Mouse (Mus musculus) monocyte, adult 5-6 weeks (primary cell): ENCODE measurements around the gene Hirip3. TPM values are rescaled to one million over a fixed set of nuclear protein-coding genes. Genes with fewer than 3 reads are reported as not detected.

Experiments
- ATAC-seq: fragments of 153-309, 156-312 bp; replicated peaks from 2 replicates; pipeline ENCODE4 v1.8.0; 2017; ENCODE audit warnings: mild to moderate bottlenecking; ENCODE audit not compliant: low TSS enrichment, insufficient number of reproducible peaks, severe bottlenecking, poor library complexity, low FRiP score
- total RNA-seq: library from RNA; stranded (forward); fragments of 200-1000, 200-491, 200-594 nt; gene quantifications from 3 replicates; pipeline ENCODE4 v1.2.3, GENCODE M21; 2017

Gene Hirip3
- total RNA-seq: 11.0 to 39.0 TPM (median 11.8 TPM) in 3 replicates

GRCm38 (mm10) chr7:126861429-126862130, at the start of gene Hirip3:
TSS of gene Hirip3 (plus strand) at chr7:126861972.
- ATAC-seq: peak; percentile 88

- ATAC-seq: no peak
Observed at GRCm38 (mm10) chr7:126815726-126816222, 46.0 kb upstream of the Hirip3 start.

DNA sequence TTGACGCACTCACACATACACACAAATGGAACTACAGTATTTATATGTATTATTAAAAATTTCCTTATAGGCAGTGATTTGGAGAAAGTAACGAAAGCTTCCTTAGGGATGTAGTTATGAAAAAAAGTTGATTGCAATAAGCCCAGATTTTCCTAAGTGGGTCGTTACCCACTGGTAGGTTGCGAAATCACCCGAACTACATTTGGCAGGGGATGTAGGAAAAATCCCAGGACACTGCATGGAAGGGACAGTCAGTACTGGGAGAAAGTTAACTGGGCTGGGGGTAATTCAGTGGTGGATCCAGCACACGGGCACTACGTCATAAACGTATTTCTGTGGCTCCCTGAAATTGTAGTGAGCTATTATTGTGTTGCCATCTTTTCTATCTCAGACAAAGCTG, 45.3 kb upstream of the Hirip3 start:
- ATAC-seq: no peak

GRCm38 (mm10) chr7:126817595-126817994, 44.2 kb upstream of the Hirip3 start:
- ATAC-seq: no peak

DNA sequence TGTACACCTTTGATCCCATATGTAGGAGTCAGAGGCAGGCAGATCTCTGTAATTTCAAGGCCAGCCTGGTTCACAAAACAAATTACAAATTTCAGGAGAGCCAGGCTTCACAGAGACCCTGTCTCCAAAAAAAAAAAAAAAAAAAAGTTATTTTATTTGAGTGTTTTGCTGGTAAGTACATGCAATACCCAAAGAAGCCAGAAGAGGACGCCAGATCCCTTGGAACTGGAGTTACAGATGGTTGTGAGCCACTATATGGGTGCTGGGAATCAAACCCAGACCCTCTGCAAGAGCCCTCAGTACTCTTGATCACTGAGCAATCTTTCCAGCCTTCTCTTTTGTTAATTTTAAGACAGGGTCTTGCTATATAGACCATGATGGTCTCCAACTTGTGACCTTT, 43.0 kb upstream of the Hirip3 start:
- no peak for ATAC-seq

DNA sequence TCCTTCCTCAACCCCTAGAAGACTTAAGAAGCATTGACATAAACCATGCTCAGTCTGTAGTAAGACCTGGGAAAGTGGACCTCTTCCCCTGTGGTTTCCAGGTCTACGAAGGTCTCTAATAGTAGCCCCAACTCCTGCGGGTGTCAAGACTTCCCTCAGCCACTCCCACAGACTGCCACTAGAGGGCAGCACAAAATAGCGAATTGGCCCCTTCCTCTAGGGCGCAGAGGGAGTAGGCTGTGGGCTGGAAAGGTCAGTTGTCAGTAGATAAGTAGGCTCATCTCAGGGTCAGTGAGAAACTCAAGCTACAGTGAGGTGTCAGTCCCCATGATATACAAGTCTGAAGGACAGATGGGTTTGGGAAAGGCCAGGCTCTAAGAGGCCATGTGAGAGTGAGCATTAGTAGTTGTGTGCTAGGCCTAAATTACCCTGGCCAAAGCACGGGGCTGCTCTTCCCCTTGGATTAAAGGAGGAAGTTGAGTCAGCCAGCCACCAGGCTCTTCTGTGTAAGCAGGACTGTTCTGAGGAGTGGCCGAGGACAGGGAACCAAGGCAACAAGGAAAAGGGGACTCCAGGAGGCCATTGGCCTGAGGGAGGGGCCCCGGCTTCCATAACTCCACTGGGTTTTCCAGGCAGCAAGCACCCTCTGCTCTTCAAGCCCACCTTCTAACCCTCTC, 39.8 kb upstream of the Hirip3 start:
- ATAC-seq: peak; percentile 89

DNA sequence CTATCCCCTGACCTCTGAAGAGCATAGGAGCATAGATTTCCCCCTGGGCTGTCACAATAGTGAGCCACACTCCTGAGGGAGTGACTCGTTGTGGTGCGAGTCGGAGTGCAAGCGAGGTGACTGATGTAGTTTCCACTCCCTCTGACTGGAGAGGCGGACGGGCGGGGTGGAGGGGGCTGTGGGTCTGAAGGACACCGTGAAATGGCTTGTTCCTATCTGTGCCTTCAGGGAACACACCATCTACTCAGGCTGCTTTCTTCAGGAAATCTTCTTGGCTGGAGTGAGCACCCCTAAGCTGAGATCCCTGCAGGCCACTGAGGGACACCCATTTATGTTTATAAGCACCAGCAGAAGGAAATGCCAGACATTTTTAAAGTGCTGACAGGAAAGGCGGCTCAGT, 39.0 kb upstream of the Hirip3 start:
- ATAC-seq: no peak

DNA sequence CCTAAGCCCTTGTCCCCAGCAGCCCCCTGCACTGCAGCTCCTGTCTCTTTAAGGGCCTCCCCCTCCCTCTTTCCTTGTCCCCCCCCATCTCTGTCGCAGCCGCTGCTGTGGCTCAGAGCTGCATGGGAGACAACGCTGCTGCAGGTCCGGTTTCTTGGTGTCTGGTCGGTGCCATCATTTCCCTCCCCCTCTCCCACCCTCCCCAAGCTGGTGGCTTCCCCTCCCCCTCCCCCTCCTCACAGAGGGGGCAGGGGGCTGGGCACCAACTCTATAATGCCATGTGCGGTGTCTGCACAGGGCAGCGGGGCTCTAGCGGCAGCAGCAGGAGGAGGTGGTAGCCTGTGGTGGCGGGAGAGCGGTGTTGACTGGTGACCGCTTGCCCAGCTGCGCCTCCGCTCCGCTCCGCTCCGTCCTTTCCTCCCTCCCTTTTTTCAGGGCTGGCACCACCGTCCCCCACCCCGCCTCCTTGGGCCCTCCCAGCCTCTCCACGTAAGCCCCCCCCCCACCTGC, 38.5 kb upstream of the Hirip3 start:
- ATAC-seq: no peak

- ATAC-seq: no peak
Observed at GRCm38 (mm10) chr7:126823940-126824339, 37.8 kb upstream of the Hirip3 start.

DNA sequence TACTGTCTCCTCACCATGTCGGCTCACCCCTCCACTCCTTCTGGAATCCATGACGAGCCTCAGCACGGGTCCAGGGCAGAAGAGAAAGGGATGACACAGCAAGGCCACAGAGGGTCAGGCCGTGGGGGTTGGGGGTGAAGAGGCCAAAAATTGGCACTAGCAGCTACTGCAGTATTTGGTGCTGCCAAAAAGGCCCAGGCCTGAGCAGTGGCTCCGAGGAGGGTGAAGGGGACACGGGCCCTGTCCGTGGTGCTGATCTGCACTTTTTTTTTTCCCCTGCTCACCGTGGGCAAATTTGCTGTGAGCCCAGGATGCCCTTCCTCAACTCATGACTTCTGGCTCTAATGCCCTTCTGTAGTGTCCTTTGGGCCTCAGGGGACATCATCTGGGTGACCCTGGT, 36.4 kb upstream of the Hirip3 start:
- ATAC-seq: no peak

- ATAC-seq: no peak
Observed at GRCm38 (mm10) chr7:126825952-126826351, 35.8 kb upstream of the Hirip3 start.

- no peak; the same call in 1 of the 2 replicates for ATAC-seq
Observed at GRCm38 (mm10) chr7:126831539-126831938, 30.2 kb upstream of the Hirip3 start, which contains the start of gene 4930451I11Rik. TSS of gene 4930451I11Rik (minus strand) at chr7:126831639.

DNA sequence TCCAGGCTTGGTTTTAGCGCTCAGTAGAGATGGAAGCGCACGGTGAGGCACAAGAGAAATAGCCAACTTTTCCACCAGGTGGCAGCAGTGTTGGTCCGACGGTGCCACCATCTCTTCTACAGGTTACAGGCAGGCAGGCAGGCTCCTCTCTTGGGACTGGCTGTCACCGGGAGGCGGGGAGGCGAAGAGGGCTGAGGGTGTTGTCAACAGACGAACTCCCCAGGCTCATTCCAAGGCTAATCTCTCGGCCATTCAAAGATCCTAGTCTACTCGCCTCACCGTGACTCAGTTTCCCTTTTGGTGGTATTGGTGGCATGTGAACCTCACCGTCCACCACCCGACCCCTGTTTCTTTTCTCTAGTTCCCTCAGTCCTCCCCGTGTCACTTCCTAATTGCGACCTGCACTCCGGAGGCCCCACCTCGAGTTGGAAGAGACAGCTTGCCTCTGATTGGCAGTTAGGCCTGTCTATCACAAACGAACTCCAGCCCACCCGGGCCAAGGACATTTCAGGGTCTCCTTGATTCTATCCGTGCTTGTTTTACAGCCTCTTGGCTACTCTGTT, 29.7 kb upstream of the Hirip3 start:
- ATAC-seq: peak; percentile 88

DNA sequence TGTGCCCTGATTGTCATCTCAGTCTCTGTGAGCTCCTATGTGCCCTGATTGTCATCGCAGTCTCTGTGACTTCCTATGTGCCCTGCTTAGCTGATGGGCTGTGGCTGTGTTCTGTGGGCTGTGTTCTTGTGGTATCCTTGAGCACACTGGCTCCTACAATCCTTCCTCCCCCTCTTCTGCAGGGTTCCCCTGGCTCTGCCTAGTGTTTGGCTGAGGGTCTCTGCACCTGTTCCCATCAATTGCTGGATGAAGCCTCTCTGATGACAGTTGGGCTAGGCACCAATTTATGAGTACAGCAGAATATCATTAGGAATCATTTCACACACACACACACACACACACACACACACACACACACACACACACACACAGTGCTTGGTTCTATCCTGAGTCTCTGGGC, 28.5 kb upstream of the Hirip3 start:
- ATAC-seq: no peak

GRCm38 (mm10) chr7:126843276-126843675, 18.5 kb upstream of the Hirip3 start:
- no peak for ATAC-seq

DNA sequence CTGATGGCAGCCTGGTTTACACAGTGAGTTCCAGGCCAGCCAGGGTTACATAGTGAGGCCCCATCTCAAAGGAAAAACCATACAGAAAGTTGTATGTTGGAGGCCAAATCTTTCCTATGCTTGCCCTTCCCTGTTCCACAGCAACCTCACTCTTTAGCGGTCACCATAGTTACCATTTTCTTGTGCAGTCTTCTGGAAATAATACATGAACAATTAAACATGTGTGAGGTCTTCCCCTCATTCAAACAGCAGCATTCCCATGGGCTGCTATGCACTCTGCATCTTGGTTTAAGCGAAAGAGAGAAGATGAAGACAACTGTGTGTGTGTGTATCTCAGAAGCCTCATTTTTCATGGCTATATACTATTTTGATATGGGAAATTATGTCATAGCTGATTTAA, 16.3 kb upstream of the Hirip3 start:
- ATAC-seq: no peak

- ATAC-seq: no peak
Observed at GRCm38 (mm10) chr7:126847116-126847420, 14.7 kb upstream of the Hirip3 start, which contains the start of gene Doc2a. TSS of gene Doc2a (plus strand) at chr7:126847416.

DNA sequence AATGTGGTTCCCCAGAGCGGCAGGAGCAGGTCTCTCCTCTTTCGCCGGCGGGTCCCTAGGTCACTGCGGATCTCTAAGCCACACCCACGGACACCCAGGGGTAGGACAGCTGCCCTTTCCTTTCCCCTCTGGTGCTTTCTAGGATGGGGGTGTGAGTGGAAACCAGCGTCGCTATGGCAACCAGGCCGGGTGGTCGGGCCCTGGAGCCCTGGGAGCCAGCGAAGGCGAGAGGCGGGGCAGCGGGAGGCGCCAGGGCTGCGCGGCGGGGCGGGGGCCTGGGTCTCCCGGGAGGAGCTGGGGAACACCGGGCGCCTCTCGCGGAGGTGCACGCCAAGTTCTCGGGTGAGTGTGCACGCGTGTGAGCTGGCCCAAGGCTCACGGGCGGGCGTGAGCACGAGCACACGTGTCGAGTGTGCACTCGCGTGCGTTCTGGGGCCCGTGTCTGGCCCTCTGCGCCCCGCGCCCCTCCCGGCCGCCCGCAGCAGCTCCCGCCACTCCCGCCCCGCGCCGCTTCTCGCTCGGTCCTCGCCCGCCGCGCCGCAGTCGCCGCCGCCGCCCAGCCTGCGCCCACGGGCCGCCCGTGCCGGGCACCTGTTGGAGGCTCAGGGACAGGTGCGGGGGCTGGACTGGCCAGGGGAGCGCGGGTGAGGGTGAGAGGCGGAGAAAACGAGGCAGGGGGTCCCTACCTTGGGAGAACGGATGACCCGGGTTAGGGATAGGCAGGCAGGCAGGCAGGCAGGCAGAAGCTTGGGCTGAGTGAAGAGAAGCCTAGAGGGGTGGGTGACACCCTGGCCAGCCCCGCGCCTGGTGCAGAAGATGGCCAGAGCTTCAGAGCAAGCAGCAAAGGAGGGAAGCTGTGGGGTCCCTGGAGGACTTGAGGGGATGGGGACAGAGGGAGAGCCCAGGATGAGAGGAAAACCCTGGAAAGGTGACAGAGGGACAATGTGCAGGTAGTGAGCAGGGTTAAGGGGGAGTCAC, 14.1 kb upstream of the Hirip3 start:
- ATAC-seq: no peak

GRCm38 (mm10) chr7:126848794-126849193, 13.0 kb upstream of the Hirip3 start:
- no peak for ATAC-seq
